Mouse (Mus musculus): ENCODE data around the gene Dmd.

DNA sequence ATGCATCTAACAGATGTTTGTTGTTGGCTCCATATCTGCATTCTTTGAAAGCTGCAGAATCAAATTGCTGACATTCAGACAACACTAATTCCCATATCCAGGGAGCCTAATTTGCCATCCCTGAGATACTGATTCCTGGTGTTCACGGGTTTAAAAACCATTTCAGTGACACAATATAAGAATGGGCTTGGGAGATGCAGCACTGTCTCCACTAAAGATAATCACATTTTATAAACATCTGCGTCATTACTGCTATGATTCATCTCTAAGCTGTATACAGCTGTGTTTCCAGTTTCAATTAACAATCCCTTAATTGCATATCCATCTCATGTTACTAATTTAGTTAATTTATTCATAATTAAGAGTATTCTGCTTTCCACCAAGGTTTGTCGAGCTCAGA lies 1929.5 kb downstream of the Dmd start:
- TF ChIP-seq POLR2A (IDR thresholded peaks at IDR 0.05; ENCODE audit: insufficient read depth, low read depth, low read length) (no peak), CTCF (IDR thresholded peaks at IDR 0.05; ENCODE audit: insufficient read depth, low read depth, low read length) (no peak)

Data from olfactory bulb, adult 2 months (tissue).